Mouse (Mus musculus) A20 (cell line): ENCODE results near the gene Mup12.
"Not testable (repeated sequence)": the region's sequence is repeated elsewhere in the genome, so short reads cannot be mapped to it uniquely, and the experiment has no call there.

Experiments used
- DNase-seq: peaks from one replicate; pipeline ENCODE4 v3.0.0-alpha.2; 2011; ENCODE audit warnings: low read depth, low spot score

Mup12 gene

DNA sequence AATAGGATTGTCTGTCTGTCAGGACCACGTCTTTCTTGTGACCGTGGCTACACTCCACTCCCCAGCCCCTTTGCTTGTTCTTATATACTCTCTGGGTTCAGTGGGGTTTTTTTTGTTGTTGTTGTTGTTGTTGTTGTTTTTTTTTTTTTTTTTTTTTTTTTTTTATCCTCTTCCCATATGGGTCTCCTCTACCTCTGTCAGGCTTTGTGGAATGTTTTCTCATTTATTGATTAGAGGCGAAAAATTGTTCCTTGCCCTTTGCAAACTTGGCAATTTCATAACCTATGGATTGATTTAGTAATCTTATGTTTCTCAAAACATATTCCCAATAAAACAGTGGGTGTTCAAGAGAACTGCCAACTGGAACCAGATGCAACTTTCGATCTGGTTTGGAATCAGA lies at the start of gene Mup12:
TSS of gene Mup12 (minus strand) at position 101 of the 400 bp plus-strand sequence.
- not testable (repeated sequence) for DNase-seq
